Mouse (Mus musculus) left cerebral cortex, adult 2 months (tissue): ENCODE measurements at regions not wholly inside any gene's neighbourhood (a gene's known extent, or its start where the extent isn't known, plus 50 kb on each side); places are given as distances from the start of the nearest gene placed in this dataset.
A peak's percentile ranks its signal among the peaks of the same experiment; 100 is the strongest.
"Not testable (repeated sequence)": the region's sequence is repeated elsewhere in the genome, so short reads cannot be mapped to it uniquely, and the experiment has no call there.

Source experiments
- DNase-seq, 2 experiments: peaks; one replicate each; pipeline ENCODE4 v3.0.0; 2021 to 2022; ENCODE audit warnings: low spot score in 2 of 2, mixed read lengths in 1 of 2; ENCODE audit errors: extremely low spot score in 1 of 2
- H3K27ac ChIP-seq: fragments of 200-600 bp; 2 replicates; pipeline ENCODE4 v1.8.1; 2022
- H3K4me3 ChIP-seq: fragments of 200-600 bp; 2 replicates; pipeline ENCODE4 v1.8.1; 2022
- CTCF ChIP-seq: fragments of 200-600 bp; IDR thresholded peaks from 2 replicates; pipeline ENCODE4 v1.8.1; 2022; ENCODE audit warnings: antibody characterized with exemption, mild to moderate bottlenecking, moderate library complexity
- intact Hi-C: fragments of 180-260 bp; cut with DNase I; formaldehyde crosslinking; loops from one replicate; pipeline ENCODE4 v1.15.1; 2025

DNA sequence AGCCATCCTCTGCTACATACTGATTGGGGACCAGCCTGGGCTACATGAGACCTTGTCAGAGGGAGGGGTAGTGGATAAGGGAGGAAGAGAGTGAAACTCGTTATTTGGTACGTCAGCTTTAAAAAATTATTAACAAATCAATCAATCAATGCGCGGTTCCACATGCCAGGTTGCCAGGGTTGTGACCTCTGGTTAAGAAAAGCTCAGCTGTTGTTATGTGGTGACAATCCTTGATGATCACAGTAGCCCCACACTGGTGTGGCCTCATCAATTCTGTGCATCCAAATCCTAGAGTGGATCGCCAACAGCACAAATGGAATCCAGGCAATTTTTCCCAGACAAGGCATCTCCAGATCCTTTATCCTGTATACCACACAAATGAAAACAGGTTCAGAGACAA, 74.3 kb upstream of the Cdk6 start:
- intact Hi-C loops = loop anchor here (10.0 kb wide), 1 partner anchor 112 kb away; no protein-coding TSS in a partner anchor
- no peak for DNase-seq
- Histone ChIP-seq H3K4me3 (no peak overlapping the region), H3K27ac (no peak overlapping the region)
- no peak for TF ChIP-seq CTCF

DNA sequence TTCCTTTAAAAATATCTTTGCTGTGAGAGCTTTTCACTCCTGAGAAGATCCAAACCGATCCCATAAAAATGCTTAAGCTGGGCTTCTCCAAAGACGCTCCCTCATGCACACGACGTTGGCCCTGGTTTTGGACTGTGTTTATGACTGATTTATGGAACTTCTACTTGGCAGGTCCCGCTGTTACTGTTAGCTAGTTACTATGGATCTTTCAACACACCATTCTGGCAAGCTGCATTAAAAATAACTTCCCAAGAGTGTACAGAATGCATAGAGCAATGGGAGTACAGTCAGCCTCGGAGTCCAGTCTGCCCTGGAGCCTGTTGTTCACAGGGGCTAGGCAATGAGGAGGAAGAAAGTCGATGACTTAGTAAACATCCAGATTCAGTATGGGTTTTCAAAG, 71.5 kb upstream of the Cdk6 start:
- H3K4me3 ChIP-seq = no peak overlapping the region
- DNase-seq = no peak
- intact Hi-C loops = loop anchor here (10.0 kb wide), 1 partner anchor 115 kb away; no protein-coding TSS in a partner anchor
- TF ChIP-seq CTCF = no peak
- H3K27ac ChIP-seq = no peak overlapping the region

DNA sequence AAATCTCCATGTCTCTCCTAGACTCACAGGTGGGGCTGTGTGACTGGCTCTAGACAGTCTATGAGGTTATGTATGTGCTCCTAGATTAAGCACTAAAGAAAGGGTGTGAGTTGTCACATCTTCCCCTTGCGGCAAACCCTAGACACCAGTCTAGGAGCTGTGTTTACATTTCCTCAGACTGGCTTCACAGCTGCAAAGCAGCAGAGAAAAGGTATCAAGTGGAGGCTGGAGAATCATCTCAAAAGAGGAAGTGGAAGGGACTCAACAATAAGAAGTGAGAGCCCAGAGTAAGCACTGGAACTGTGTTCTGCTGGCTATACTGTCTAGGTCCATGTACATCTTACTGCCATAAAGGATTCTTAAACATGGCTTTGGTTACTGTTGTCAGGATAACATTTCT, 68.1 kb upstream of the Cdk6 start:
- intact Hi-C loops = not testable (repeated sequence)

DNA sequence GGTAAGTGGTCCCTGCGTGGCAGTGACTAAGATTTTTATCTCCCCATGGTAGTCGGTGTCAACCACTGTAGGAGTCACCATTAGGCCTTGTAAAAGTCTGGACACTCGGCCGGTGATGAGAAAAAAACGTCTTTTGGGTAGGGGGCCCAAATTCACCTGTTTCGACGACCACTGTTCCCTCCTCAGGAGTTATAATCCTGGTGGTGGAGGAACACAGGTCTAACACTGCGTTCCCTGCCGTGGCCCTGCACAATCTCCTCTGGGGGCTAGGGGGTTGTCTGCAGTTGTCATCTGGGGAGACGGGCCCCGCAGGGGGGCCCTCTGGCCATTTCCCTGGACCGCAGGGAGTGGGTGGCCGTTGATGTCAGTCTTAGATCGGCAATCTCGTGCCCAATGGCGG, 64.0 kb upstream of the Cdk6 start:
- DNase-seq, H3K4me3 ChIP-seq, intact Hi-C loops, H3K27ac ChIP-seq: not testable (repeated sequence)

More for the DNA sequence above, 68.1 kb upstream of the Cdk6 start:
- H3K4me3 ChIP-seq, DNase-seq, H3K27ac ChIP-seq: not testable (repeated sequence)

DNA sequence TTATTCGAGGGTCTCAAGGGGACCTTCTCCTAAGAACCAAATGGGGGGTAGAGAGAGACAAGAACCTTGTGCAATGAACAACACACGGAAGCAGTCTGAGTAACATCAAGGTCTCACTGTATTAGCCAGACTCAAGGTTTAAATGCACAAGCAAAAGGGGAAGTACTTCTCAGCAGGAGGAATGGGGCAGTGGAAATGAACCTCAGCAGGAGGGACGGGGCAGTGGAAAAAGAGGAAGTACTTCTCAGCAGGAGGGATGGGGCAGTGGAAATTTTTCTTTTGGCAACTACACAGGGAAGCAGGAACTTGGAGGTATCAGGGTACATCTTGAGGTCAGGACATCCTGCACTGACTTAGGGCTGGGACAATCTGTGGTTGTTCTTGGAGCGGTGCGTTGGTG, 62.3 kb upstream of the Cdk6 start:
- H3K4me3 ChIP-seq, intact Hi-C loops, DNase-seq, H3K27ac ChIP-seq: not testable (repeated sequence)

DNA sequence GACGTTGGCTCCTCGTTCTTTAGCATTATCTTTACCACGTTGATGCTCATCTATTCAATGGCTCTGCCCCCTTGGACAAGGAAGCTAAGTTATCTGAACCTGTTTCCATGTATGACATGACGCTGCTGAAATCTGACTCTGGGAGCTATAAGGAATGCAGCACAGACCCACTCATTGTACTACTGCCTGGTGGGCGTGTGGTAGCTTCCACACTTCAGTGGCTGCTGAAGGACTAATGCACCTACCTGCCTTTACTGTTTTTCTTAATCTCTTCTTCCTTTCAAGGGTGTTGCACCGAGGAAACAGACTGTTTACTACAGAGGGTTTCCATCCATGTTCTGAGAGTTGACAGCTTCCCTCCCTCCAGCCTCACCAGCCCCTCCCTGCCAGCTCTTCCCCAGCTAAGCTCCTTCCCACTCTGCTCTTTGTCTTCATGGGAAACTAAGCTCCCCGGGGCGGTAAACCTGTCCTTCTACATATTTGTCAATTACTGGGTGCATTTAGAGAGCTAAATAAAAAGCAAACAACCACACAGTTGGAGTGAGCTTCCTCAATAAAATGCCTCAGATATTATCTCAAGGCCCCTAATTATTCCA, 59.3 kb upstream of the Cdk6 start:
- H3K4me3 ChIP-seq, DNase-seq, intact Hi-C loops, H3K27ac ChIP-seq: not testable (repeated sequence)

DNA sequence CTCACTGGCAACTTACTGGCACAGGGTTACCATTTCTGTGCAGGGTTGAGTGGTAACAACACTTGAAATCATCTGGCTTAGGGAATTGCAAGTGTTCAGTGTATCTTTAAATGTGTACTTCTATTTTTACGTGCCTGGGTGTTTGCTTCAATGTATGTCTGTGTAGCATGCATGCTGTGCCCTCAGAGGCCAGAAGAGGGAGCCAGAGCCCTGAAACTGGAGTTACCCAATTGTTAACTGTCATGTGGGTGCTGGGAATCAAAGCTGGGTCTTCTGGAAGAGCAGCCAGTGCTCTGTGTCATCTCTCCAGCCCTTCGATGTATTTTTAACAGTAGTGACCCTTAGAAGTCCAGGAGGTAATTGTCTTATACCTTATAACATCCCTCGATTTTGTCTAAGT, 58.2 kb upstream of the Cdk6 start:
- Histone ChIP-seq H3K4me3 (no peak overlapping the region), H3K27ac (no peak overlapping the region)
- TF ChIP-seq CTCF = no peak; the same call in 1 of the 2 replicates
- intact Hi-C loops = no loop called here
- DNase-seq = no peak

DNA sequence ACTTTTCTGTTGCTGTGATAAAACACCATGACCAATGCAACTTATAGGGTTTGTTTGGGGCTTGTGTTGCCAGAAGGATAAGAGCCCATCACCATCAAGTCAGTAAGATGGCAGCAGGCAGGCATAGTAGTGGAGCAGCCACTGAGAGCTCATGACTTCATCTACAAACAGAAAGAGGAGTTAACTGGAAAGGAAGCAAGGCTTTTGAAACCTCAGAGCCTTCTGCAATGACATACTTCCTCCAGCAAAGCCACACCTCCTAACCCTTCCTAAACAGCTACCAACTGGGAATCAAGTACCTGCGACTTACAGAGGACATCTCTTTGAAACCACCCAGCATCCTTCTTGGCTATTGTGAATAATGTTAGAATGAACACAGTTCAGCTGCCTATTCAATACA, 57.0 kb upstream of the Cdk6 start:
- intact Hi-C loops, DNase-seq, H3K27ac ChIP-seq, H3K4me3 ChIP-seq: not testable (repeated sequence)

DNA sequence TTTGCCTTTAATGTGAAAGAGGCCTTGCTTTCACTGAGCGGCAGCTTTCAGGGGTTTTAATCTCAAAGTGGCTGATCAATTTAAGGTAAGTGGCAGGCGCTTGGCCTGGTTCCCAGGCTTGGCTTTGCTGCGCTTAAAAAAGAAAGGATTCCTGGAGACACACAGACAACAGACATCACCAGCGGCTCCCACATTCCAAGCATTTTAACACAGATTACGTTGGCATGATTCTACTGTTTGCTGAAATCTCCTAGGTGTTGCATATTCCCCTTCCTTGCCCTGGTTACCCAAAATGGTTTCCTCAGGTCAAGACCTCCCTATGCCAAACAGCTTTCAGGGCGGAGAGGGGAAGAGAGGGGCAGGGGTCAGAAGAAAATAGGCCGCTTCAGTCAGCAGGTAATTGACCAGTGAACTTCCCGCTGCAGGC, 51.3 kb upstream of the Cdk6 start:
- peak in 1 of 2 experiments; percentile 23 for DNase-seq
- H3K27ac ChIP-seq, H3K4me3 ChIP-seq, intact Hi-C loops: not testable (repeated sequence)
